Mouse (Mus musculus) gastrocnemius, adult 8-10 months (tissue): ENCODE data around the gene Trpm8. TPM values are rescaled to one million over a fixed set of nuclear protein-coding genes. Genes with fewer than 3 reads are reported as not detected.

ENCODE experiments used
- DNase-seq, 2 experiments: peaks; one replicate each; pipeline ENCODE4 v3.0.0; 2022; ENCODE audit warnings: low spot score in 2 of 2
- total RNA-seq, 4 experiments: library from RNA; stranded (reverse); gene quantifications; 2 replicates each; pipeline ENCODE4 v1.2.4; 2022

Trpm8 gene
- total RNA-seq, 4 experiments from 2014 or later: not detected

DNA sequence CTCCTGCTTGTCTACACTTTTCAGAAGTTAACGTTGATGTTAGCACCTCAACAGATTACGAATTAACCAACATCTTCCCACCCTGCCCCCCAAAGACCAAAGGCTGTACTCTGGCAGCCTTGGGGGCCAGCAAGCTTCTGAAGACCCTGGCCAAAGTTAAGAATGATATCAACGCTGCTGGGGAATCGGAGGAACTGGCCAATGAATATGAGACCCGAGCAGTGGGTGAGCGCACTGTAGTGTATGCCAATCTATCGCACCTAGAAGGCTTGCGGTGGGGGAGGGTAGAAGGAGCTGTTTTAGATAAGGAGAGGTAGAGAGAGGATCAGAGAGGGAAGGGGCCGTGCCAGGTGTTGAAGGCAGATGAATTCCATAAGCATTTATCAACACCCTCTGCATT is 73.3 kb downstream of the Trpm8 start:
- DNase-seq: no peak

- no peak for DNase-seq
Observed at GRCm38 (mm10) chr1:88355025-88355424, 77.6 kb downstream of the Trpm8 start.

- DNase-seq: no peak
Observed at GRCm38 (mm10) chr1:88355681-88356080, 78.2 kb downstream of the Trpm8 start.

DNA sequence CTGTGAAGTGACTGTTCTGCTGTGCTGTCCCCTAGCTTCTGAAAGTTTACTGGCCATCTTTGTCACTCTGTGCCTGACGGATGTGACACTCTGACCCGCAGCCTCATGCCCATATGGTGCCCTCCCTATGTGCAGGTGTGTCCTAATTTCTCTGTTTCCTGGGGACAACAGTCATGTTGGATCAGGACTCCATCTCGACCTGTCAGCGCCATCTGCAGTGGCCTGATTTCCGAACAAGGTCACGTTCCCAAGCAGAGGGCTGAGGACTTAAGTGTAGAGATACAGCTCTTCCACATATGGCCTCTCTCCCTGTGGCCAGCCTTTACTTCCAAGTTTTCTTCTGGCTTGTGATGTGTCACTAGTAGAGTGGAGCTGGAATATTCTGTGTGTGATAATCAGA is 79.2 kb downstream of the Trpm8 start:
- DNase-seq: no peak

- no peak for DNase-seq
Observed at GRCm38 (mm10) chr1:88357458-88358090, 80.1 kb downstream of the Trpm8 start.

- no peak for DNase-seq
Observed at GRCm38 (mm10) chr1:88358102-88358654, 80.7 kb downstream of the Trpm8 start.

DNA sequence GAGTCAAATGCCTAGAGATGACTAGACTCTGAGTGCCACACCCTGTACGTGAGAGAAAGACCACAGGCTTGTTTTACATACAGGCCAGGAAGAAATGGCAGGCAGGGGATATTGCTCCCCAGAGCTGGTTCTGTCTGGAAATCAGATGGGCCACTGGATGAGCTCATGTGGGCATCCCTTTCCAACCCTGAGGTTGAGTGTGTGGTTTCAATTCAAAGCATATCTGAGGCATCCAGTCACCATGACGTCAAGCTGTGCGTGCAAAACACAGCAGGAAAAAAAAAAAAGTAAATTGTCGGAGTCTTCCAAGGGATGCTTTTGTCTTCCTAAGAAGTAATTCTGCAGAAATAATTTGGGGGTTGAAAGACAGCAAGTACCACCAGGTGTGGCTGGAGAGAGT is 83.6 kb downstream of the Trpm8 start:
- no peak for DNase-seq

GRCm38 (mm10) chr1:88366881-88367644 is 89.6 kb downstream of the Trpm8 start:
- no peak for DNase-seq

- DNase-seq: no peak
Observed at GRCm38 (mm10) chr1:88378446-88378845, 101.0 kb downstream of the Trpm8 start.

GRCm38 (mm10) chr1:88391632-88392031 is 114.2 kb downstream of the Trpm8 start:
- no peak for DNase-seq

DNA sequence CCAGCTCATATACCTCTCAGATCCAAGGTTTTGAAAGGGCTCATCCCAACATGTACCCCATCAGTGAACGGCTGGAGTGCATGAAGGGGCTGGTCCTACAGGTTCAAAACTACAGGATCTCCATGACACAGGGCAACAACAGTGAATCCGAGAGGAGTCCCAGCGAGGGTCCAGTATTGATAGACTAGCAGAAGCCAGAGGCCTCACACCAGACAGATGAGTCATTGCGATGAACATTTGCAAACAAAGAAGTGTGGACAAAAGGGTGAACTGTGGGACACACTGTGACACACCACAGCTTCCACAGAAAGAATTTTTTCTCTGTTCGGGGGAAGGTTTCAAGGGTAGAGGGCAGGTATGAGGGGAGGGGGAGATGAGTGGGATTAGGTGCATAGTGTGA is 115.9 kb downstream of the Trpm8 start:
- DNase-seq: no peak

DNA sequence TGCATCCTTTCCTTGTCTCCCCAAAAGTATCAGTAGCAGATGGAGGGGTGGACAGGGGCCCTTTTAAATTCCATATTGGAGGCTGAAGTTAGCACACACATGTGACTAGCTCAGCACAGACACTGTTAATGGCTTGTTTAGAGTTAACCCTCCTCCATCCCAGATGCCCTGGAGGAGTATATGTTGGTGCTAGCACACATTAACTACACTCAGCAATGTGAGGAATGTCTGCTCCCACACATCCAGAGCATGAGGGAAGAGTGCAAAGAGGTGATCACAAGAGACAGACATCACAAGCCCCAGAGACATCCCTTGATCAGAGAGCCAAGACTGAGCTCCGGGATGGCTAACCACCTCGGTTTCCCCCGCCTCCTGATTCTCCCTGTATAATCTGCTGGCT is 125.9 kb downstream of the Trpm8 start:
- DNase-seq: no peak

DNA sequence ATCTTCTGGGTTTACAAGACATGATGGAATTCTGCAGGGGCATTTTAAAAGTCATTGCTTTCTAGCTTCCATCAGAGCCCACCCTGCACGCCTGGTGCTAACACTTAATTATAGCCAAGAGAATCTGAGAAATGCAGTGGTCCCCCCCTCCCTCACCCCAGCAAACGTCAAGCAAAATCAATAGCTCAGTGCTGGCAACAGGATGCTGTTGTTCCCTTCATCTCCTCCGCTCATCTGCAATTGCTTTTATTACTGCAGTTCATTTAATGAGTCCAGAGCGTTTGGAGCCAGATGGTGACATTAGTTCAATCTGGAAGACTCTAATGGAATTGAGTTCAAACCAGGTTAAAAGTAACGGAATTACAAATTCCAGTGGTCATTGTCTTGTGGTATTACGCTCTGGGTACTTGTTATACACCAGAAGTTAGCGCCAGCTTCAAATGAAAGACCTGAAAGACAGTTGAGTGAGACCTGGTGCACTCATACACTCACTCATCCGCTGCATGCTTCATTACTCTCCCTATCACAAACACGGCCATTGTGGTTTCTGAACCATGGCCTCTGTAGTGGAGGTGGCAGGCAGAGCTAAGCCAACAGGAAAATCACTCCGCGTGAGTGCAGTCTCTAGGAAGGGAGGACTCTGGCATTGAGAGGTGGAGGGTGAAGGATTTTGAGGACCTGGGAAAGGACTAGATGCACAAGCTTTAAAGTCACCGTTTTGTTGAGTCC is 128.8 kb downstream of the Trpm8 start:
- DNase-seq: no peak

DNA sequence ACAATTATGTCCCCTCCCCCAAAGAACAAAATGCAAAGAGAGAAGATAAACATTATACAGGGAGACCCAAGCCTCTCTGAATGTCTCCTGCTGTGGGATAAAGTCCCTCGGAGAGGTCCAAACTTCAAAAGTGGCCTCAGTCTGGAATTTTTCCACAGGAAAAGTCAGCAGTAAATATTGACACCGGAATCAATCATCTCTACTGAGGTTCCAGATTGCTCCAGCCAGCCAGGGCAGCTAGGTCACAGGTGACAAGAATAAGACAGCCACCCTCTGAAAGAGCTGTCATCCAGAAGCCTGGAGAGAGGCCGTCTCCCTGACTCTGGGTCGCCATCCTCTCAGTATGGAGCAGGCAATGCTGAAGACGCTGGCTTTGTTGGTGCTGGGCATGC is 129.3 kb downstream of the Trpm8 start, which contains the start of gene Spp2:
TSS of gene Spp2 (plus strand) at position 155 of the 392 bp plus-strand sequence.
- no peak for DNase-seq

GRCm38 (mm10) chr1:88408340-88408739 is 130.9 kb downstream of the Trpm8 start:
- DNase-seq: no peak

DNA sequence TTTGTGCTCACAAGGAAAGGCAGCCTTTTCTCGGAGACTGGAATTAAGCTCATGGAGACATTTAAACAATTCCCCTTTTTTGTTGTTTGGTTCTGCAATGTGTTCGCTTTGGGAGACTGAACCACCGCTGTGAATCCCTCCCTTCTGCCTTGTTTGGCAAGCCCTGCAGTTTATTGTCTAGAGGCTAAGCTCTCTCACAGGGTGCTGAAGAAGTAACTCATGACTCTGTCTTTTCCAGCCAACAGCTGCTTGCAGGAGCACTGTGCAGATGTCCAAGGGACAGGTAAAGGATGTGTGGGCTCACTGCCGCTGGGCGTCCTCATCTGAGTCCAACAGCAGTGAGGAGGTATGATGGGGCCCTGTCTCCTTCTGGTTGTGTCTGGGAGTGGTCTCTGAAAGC is 134.6 kb downstream of the Trpm8 start:
- no peak for DNase-seq

- DNase-seq: no peak
Observed at GRCm38 (mm10) chr1:88418943-88419342, 141.5 kb downstream of the Trpm8 start.

- DNase-seq: no peak
Observed at GRCm38 (mm10) chr1:88422045-88422444, 144.6 kb downstream of the Trpm8 start.

DNA sequence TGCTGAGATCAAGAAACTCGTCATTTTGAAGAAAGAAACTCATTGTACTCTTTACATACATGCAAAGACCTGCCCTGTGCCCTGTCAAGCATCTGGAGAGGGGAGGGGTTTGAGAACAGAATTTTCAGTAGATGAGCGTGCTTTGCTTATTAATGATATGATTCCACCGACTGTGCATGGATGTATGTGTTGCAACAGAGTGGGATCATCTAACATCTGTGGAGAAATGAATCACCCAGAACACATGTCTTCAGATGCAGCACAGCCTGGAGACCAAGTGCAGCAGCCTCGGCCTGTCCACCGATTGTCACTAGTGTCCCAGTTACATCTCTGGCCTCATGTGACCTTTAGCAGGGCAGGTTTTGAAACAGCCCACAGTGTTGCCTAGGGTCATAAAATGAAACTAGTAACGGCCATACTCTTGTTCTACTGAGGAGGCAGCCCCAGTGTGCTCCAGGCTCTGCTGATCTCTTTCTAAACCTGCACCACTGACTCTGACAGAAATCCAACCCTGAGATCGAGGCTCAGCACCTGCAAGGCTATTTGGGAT is 145.5 kb downstream of the Trpm8 start:
- no peak for DNase-seq

DNA sequence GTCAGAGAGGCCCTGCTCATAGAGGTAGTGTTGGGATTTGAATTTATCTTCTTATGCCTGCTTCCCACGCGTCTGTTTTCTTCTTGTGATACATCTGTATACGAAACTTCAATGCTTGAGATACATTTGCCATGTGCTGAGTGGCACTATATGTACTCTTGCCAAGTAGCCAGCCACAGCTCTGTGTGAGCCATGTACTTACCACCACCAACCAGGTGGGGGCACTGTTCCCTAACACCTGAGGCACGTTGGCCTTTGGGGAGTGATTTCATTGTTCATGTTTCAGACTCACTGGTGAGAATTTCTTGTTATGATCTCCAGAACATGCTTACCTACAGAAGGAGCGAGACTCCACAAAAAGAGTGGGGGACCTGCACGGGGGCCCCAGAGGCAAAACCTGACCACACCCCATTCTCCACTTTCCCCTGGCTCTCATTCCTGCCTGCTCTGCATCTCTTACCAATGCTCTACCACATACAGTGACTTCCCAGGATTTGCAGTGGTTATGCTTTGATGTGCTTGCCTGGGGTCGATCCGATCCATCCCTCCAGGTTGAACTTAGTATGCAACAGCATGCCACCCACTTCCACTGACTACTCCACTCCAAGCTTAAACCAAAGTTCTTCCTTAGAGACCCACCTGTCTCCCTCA is 147.3 kb downstream of the Trpm8 start:
- peak; percentile 20 to 36 for DNase-seq
